Mouse (Mus musculus) heart, postnatal 0 days (tissue): Measurements from ENCODE around the gene Atg4a. TPM values are rescaled to one million over a fixed set of nuclear protein-coding genes. Genes with fewer than 3 reads are reported as not detected.

Experiments
- ATAC-seq: fragments of 200-750 bp; cut with Nextera tagmentation; 2 replicates; pipeline ENCODE4 v1.8.0; 2017; ENCODE audit warnings: low read depth, moderate number of reproducible peaks, moderate library complexity; ENCODE audit not compliant: insufficient read depth
- DNase-seq: peaks from one replicate; pipeline ENCODE4 v3.0.0-alpha.2; 2016; ENCODE audit warnings: low spot score
- H3K27ac ChIP-seq: fragments of 300-500 bp; sonication (generic); 2 replicates; pipeline ENCODE4 v1.5.1; 2014; ENCODE audit warnings: low read depth, mild to moderate bottlenecking
- H3K27me3 ChIP-seq: fragments of 300-500 bp; sonication (generic); 2 replicates; pipeline ENCODE4 v1.6.1; 2014; ENCODE audit warnings: low read length, mixed read lengths; ENCODE audit not compliant: control insufficient read depth, insufficient read depth
- H3K36me3 ChIP-seq: fragments of 300-500 bp; sonication (generic); replicated peaks from 2 replicates; pipeline ENCODE4 v1.6.1; 2014; ENCODE audit warnings: low read length, mixed read lengths; ENCODE audit not compliant: control insufficient read depth, insufficient read depth
- H3K4me1 ChIP-seq: fragments of 300-500 bp; sonication (generic); 2 replicates; pipeline ENCODE4 v1.6.1; 2014; ENCODE audit warnings: antibody characterized with exemption; ENCODE audit not compliant: control insufficient read depth, insufficient read depth
- H3K4me2 ChIP-seq: fragments of 300-500 bp; sonication (generic); 2 replicates; pipeline ENCODE4 v1.6.1; 2014; ENCODE audit warnings: low read depth, mild to moderate bottlenecking, low read length, moderate library complexity
- H3K4me3 ChIP-seq: fragments of 300-500 bp; sonication (generic); 2 replicates; pipeline ENCODE4 v1.5.1; 2014; ENCODE audit warnings: low read depth, low read length
- H3K9ac ChIP-seq: fragments of 300-500 bp; sonication (generic); replicated peaks from 2 replicates; pipeline ENCODE4 v1.6.1; 2014; ENCODE audit warnings: low read depth, low read length, mixed read lengths
- H3K9me3 ChIP-seq: fragments of 300-500 bp; sonication (generic); replicated peaks from 2 replicates; pipeline ENCODE4 v1.6.1; 2016; ENCODE audit warnings: low read length; ENCODE audit not compliant: control insufficient read depth
- CTCF ChIP-seq: IDR thresholded peaks from 2 replicates; pipeline ENCODE4 v1.5.1; 2016; ENCODE audit warnings: antibody characterized with exemption, control low read depth, low read depth
- EP300 ChIP-seq: IDR thresholded peaks from 2 replicates; pipeline ENCODE4 v1.6.1; 2016; ENCODE audit warnings: antibody characterized with exemption, low read depth
- WGBS: fragments of 180-500 bp; shearing (Covaris S2); extraction: QIAGEN DNeasy Blood & Tissue Kit; methylation state at CpG from one replicate; pipeline ENCODE4 v1.1.7; 2014; 5-methylcytosine and 5-hydroxymethylcytosine counted together
- polyA plus RNA-seq: library from polyadenylated mRNA; unstranded; fragments of >200 nt; fragmentation: Nextera tagmentation; extraction: Ambion mirVana; gene quantifications from 2 replicates; pipeline ENCODE4 v1.2.1, GENCODE M21; 2015
- total RNA-seq: library from RNA; depleted of rRNA; stranded (reverse); fragments of >200 nt; gene quantifications from 2 replicates; pipeline ENCODE4 v1.2.3, GENCODE M21; 2014; ENCODE audit warnings: low replicate concordance

Atg4a gene
- total and polyA plus RNA-seq, 2 experiments from 2014 or later = 8.1 to 15.2 TPM

- H3K4me3 ChIP-seq = no peak overlapping the region
- WGBS = 38% methylated on average over 5 of the region's 5 CpGs
- no peak overlapping the region for H3K4me2 ChIP-seq
- no peaks in the 10 kb centered on the region for H3K9me3 ChIP-seq
- H3K9ac ChIP-seq = no peak overlapping the region
- ATAC-seq (no peak), DNase-seq (no peak)
- no peak for TF ChIP-seq EP300
- no peak for TF ChIP-seq CTCF
- H3K27me3 ChIP-seq = 0 out of 2 replicates have a peak, but pooled peaks cover 11% of the 10 kb centered on the region
- no peaks in the 10 kb centered on the region for H3K4me1 ChIP-seq
- no peak overlapping the region for H3K27ac ChIP-seq
- no peaks in the 10 kb centered on the region for H3K36me3 ChIP-seq
Observed at GRCm38 (mm10) chrX:140936271-140936670, 20.4 kb upstream of the Atg4a start.

DNA sequence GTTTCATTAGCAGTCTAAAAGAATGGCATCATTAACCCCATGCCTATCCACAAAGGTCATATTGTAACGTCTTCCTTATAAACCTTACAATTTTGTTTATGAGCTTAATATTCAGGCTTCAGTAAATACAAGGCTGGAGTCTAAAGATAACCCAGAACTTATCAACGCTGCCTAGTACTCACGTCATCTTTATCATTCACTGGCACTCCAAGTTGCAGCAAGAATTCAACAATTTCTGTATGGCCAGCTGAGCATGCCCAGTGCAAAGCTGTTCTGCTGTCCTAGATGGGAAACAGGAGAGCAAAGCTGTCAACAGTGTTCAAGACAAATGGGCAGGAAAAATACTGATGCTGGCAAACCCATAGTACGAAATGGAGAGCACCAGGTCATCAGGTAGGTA is 3.1 kb upstream of the Atg4a start:
- H3K4me2 ChIP-seq = no peak overlapping the region
- no peak for TF ChIP-seq CTCF
- no peak for TF ChIP-seq EP300
- no peaks in the 10 kb centered on the region for H3K27me3 ChIP-seq
- no peak overlapping the region for H3K4me3 ChIP-seq
- ATAC-seq = no peak
- DNase-seq = no peak
- H3K9me3 ChIP-seq = no peaks in the 10 kb centered on the region
- peaks cover 3% of the 10 kb centered on the region; the same call in 1 of the 2 replicates for H3K36me3 ChIP-seq
- no peaks in the 10 kb centered on the region for H3K4me1 ChIP-seq
- H3K9ac ChIP-seq = no peak overlapping the region
- 72% methylated on average over 4 of the region's 4 CpGs for WGBS
- no peak overlapping the region for H3K27ac ChIP-seq

- H3K9ac ChIP-seq = peak overlapping the region; percentile 40
- no peaks in the 10 kb centered on the region for H3K4me1 ChIP-seq
- H3K4me2 ChIP-seq = peak overlapping the region; percentile 59
- H3K4me3 ChIP-seq = peak overlapping the region; percentile 65
- H3K27ac ChIP-seq = peak overlapping the region; percentile 20; the same call in 1 of the 2 replicates
- ATAC-seq = peak; percentile 49
- H3K27me3 ChIP-seq = no peaks in the 10 kb centered on the region
- H3K9me3 ChIP-seq = no peaks in the 10 kb centered on the region
- no peak for DNase-seq
- 30% methylated on average over 5 of the region's 5 CpGs for WGBS
- TF ChIP-seq EP300 = no peak
- TF ChIP-seq CTCF = no peak
- no peaks in the 10 kb centered on the region; the same call in 1 of the 2 replicates for H3K36me3 ChIP-seq
Observed at GRCm38 (mm10) chrX:140956959-140957358, 252 bp downstream of the Atg4a start.

DNA sequence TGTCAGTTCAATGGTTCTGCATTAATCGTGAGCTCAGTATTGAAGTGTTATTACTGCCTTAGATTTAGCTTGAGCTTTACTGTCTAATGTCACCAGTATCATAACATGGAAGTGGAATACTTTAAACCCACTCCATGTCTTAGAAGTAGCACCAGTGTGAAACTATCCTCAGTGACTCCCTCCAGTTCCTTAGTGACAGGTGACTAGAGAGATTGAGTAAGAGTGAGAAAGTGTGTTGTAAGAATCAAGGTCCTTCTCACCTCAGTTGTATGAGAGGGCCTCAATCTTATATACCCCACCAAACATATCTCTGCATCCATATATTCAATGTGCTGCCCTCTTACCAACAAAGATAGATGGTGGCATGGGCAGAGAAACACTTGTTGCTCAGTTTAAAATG is 22.2 kb downstream of the Atg4a start:
- Histone ChIP-seq H3K9me3 (no peaks in the 10 kb centered on the region), H3K4me1 (0 out of 2 replicates have a peak, but pooled peaks cover 7% of the 10 kb centered on the region), H3K36me3 (no peaks in the 10 kb centered on the region), H3K27me3 (no peaks in the 10 kb centered on the region), H3K9ac (no peak overlapping the region), H3K4me2 (no peak overlapping the region), H3K27ac (peak overlapping the region; percentile 46; the same call in 1 of the 2 replicates), H3K4me3 (no peak overlapping the region)
- no peak for ATAC-seq
- TF ChIP-seq EP300 = no peak
- TF ChIP-seq CTCF = no peak
- no peak for DNase-seq
- 88% methylated on average over 1 of the region's 1 CpGs for WGBS

GRCm38 (mm10) chrX:140979546-140979945 is 22.8 kb downstream of the Atg4a start:
- H3K9ac ChIP-seq = no peak overlapping the region
- ATAC-seq (peak; percentile 58), DNase-seq (peak; percentile 31)
- no peak overlapping the region for H3K4me2 ChIP-seq
- TF ChIP-seq CTCF (no peak), EP300 (no peak)
- peak overlapping the region; percentile 46; the same call in 1 of the 2 replicates for H3K27ac ChIP-seq
- no peaks in the 10 kb centered on the region for H3K27me3 ChIP-seq
- no peaks in the 10 kb centered on the region for H3K9me3 ChIP-seq
- H3K4me3 ChIP-seq = no peak overlapping the region
- H3K4me1 ChIP-seq = 0 out of 2 replicates have a peak, but pooled peaks cover 7% of the 10 kb centered on the region
- H3K36me3 ChIP-seq = no peaks in the 10 kb centered on the region
- WGBS = 39% methylated on average over 2 of the region's 2 CpGs

GRCm38 (mm10) chrX:140980163-140980562 is 23.5 kb downstream of the Atg4a start:
- 58% methylated on average over 4 of the region's 4 CpGs for WGBS
- Histone ChIP-seq H3K27ac (no peak overlapping the region), H3K27me3 (no peaks in the 10 kb centered on the region), H3K4me1 (0 out of 2 replicates have a peak, but pooled peaks cover 7% of the 10 kb centered on the region), H3K9ac (no peak overlapping the region), H3K4me3 (no peak overlapping the region), H3K9me3 (no peaks in the 10 kb centered on the region), H3K4me2 (no peak overlapping the region), H3K36me3 (no peaks in the 10 kb centered on the region)
- DNase-seq (no peak), ATAC-seq (no peak)
- TF ChIP-seq EP300 = no peak
